Mouse (Mus musculus) layer of hippocampus, adult 2 months (tissue): ENCODE data around the gene Mgp. TPM values are rescaled to one million over a fixed set of nuclear protein-coding genes. Genes with fewer than 3 reads are reported as not detected.

Experiments
- DNase-seq, 2 experiments: peaks; one replicate each; pipeline ENCODE4 v3.0.0; 2022; ENCODE audit warnings: low spot score in 2 of 2
- H3K27ac ChIP-seq: fragments of 200-600 bp; 2 replicates; pipeline ENCODE4 v1.8.1; 2022
- H3K4me3 ChIP-seq: fragments of 200-600 bp; 2 replicates; pipeline ENCODE4 v1.8.1; 2022; ENCODE audit warnings: mild to moderate bottlenecking
- CTCF ChIP-seq: fragments of 200-600 bp; conservative IDR thresholded peaks from 2 replicates; pipeline ENCODE4 v1.8.1; 2022; ENCODE audit warnings: antibody characterized with exemption, mild to moderate bottlenecking, moderate library complexity
- total RNA-seq, 2 experiments: library from RNA; stranded (reverse); gene quantifications; 2 replicates each; pipeline ENCODE4 v1.2.3; 2021

Mgp gene
- total RNA-seq, 2 experiments from 2014 or later, result 23.1 to 29.1 TPM

DNA sequence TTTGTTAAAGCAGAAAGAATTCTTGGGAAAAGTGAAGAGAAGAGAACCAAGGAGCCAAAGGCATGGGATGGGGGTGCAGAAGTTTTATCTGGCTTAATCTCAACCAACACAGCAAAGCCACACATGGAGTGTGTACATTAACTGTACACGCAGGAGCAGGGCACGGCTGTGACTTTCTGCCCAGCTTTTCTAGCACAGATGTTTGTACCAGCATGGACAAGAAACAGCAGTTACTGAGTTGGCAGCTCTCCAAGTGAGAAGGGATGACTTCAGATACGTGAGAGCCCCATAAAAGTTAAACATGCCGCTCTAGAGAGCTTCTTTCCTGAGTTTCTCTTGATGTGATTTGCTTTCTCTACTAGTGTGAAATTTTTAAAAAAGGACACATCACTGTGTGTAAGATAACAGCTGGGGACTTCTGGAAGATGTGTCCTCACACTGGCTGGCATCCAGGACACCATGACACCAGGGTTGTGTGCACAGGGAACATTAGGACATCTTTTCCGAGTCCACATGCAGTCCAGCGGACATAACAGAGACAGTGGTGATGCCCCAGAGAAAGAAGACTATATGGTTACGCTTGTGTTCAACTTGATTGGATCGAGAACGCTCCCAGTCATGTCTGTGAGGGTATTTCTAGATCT is 34.7 kb upstream of the Mgp start:
- no peak for DNase-seq
- H3K27ac ChIP-seq, result no peak overlapping the region
- no peak for TF ChIP-seq CTCF
- H3K4me3 ChIP-seq, result no peak overlapping the region

DNA sequence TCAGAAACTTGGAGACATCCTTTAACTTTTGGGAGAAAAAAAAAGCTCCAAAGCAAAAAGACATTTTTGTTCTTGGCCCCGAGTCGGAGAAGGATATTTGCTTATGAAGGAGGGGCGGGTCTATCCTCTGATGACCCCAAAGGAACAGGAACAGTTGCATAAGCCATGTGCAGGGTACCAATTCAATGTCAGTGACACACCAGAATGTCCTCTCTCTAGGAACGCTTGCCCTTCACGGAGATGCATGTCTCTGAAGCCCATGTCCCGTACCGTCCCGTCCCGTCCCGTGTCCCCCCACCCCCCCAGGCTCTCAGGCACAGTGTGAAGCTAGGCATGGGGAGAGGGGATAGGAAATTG is 31.3 kb upstream of the Mgp start:
- Histone ChIP-seq H3K4me3 (no peak overlapping the region), H3K27ac (no peak overlapping the region)
- no peak for DNase-seq
- TF ChIP-seq CTCF, result no peak

DNA sequence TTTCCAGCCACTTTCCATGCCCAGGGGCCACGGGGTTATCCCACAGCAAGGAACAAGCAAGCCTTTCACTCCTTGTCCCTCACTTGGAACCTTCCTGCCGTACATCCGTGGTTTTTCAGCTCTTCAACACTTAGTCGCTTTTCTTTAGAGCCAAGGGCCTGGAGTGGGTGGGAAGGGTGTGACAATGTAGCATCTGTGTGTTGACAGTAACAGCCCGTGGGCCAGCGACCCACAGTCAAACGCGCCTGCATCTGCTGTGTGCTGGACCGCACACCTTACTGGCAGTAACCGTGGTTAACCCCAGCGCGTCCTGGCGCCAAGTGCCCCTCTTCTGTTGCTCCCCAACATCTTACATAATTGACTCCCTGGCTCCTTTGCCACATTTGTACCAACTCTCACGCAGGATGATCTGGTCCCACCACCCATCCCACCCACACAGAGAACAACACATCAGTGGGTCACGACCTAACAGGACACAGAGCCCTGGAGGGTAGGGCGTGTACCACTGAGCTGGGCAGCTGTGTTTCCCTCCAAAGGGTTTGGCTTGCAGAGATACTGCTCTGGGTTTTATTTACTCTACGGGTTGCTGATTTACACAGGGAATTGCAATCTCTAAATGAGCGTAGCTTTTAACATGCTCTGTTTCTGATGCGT is 30.8 kb upstream of the Mgp start:
- no peak for DNase-seq

DNA sequence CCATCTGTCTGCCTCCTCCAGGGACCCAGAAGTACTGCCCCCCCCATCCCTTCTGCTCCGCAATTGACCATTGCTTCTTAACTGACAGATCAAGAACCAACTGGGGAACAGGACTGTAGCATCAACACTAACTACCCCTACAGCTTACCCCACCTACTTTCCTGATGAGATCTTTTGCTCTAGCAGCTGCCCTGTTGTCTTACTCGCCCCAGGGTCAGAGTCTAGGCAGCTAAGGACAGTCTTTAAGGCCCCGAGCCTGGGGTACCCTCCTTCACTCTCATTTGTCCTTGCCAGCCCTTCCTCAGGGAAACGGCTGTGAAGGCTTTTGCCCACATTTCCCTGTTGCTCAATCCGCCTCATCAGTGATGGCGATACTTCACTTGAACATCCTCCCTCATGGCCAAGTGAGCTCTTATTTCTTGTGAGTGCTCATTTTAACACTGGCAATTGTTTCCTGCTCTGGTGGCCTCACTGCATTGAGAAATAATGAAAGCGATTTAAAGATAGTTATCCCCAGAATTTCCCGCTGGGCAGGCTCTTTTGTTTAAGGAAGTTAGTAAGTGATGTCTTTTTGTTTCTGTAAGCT is 28.4 kb upstream of the Mgp start:
- Histone ChIP-seq H3K4me3 (no peak overlapping the region), H3K27ac (no peak overlapping the region)
- no peak for TF ChIP-seq CTCF
- DNase-seq, result no peak

More for the DNA sequence above, 30.8 kb upstream of the Mgp start:
- TF ChIP-seq CTCF, result no peak
- no peak overlapping the region for H3K27ac ChIP-seq
- H3K4me3 ChIP-seq, result no peak overlapping the region

DNA sequence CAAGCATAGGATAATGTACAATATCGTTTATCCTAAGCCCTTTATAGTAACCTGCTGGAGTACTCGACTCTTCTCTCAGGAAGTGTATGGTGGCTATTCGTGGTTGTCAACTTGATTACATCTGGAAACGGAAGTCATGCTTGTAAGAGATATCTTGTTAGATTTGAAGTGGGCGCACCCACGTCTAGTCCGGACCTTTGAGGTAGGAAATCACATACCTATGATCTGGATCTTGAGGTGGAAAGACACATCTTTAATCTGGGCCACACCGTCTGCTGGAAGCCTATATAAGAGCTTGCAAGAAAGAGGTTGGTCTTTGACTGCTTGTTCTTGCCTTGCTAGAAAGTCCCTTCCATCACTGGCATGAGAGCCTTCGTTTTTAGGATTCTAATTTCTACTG is 26.9 kb upstream of the Mgp start:
- no peak for DNase-seq
- Histone ChIP-seq H3K27ac (no peak overlapping the region), H3K4me3 (no peak overlapping the region)
- TF ChIP-seq CTCF, result no peak

DNA sequence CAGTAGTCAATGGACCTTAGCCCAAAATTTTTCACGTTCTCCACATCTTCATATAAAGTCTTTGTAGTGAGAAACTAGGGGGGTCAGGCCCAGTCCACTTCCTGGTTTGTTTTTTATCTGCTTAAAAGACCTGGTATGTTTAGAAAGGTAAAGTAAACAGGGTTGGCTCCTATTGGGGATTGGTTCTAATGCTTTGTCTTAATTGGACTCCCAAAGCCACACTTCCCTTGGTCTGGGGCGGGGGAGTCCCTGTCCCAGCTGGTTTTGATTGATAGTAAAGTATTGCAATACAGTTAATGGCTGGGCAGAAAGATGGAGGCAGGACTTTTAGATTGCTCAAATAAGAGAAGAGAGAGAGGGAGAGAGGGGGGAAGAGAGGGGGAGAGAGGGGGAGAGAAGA is 25.4 kb upstream of the Mgp start:
- no peak overlapping the region for H3K4me3 ChIP-seq
- no peak for TF ChIP-seq CTCF
- no peak overlapping the region for H3K27ac ChIP-seq
- no peak for DNase-seq

DNA sequence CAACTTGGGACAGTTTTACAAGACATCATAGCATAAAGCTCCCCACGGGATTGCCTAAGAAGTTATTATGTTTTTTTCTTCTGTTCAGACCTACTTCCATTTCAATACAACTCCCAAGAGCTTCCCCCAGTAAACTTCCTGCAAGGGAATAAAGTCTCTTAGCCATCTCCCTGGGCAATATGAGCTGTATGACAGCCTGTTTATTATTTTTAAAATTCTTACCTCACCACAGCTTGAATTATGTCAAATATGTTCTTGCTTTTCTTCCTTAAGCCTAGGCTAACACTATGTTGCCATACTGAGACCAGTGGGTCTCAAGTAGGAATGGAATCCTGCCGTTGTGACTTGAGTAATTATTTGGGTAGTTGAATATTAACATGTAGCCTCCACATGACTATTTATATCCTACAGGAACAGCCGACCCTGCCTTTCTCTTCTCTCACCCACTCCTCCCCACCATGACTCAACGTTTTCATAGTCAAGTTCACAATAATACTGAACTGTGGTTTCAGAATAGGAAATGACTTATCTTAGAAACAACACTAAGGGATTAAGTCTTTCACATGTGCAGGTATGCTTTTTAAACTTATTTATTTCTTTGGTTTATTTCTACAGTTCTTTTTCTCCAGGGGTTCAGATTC is 24.9 kb upstream of the Mgp start:
- H3K4me3 ChIP-seq, result no peak overlapping the region
- no peak for DNase-seq
- no peak for TF ChIP-seq CTCF

DNA sequence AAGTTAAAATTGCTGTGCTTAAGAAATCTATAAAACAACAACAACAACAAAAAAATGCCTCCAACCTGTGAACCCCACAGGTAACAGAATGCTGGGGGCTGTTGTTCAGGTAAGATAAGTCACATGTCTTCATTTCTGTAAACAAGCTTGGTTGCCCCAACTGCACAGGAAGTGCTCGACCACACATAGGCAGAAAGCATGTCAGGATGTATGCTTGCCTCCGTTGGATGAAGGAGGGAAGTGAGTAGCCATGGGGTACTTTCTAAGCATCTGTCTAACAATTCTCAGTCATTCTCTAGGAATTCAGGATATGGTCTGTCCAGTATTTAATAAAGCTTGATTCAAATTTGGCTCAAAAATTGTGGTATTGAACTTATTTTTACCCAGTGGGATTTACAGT is 23.3 kb upstream of the Mgp start:
- no peak for DNase-seq
- H3K4me3 ChIP-seq, result no peak overlapping the region
- H3K27ac ChIP-seq, result no peak overlapping the region
- no peak for TF ChIP-seq CTCF

More for the DNA sequence above, 24.9 kb upstream of the Mgp start:
- no peak overlapping the region for H3K27ac ChIP-seq

DNA sequence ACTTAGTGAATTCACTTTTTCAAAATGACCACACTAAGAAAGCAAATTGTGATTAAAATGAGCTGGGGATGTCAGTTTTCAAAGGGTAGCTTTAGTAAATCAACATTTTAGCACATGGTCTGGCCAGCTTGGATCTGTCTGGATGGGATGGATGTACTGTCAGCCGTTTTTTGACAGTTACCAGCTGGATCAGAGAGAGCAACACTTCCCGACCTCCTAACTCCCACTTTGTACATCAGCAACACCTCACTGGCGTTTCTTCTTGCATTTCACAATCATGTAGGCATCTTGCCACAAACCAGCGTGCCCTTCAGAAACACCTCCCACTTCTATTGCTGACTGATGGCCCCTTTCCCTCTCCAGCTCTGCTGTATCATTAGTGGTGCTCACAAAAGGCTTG is 22.6 kb upstream of the Mgp start:
- no peak for TF ChIP-seq CTCF
- no peak overlapping the region for H3K27ac ChIP-seq
- no peak for DNase-seq
- no peak overlapping the region for H3K4me3 ChIP-seq

DNA sequence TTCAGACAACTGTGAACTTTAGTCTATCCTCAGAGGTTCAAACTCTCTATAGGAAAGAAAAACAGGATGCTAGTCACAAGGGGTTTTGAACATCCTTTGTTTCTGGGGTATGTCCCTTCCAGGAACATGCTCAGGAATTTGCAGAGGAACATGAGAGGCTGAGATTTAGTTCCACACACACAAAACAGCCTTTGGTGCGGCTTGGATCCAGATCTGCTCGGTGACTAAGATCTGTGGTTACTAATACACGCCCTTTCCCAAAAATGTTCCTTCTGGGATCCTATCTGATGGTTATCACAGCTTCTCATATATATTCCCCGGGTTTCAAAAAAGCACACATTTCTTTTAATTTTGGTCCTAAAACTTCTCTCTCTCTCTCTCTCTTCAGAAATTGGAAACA is 22.2 kb upstream of the Mgp start:
- no peak overlapping the region for H3K27ac ChIP-seq
- no peak for TF ChIP-seq CTCF
- H3K4me3 ChIP-seq, result no peak overlapping the region
- DNase-seq, result no peak

DNA sequence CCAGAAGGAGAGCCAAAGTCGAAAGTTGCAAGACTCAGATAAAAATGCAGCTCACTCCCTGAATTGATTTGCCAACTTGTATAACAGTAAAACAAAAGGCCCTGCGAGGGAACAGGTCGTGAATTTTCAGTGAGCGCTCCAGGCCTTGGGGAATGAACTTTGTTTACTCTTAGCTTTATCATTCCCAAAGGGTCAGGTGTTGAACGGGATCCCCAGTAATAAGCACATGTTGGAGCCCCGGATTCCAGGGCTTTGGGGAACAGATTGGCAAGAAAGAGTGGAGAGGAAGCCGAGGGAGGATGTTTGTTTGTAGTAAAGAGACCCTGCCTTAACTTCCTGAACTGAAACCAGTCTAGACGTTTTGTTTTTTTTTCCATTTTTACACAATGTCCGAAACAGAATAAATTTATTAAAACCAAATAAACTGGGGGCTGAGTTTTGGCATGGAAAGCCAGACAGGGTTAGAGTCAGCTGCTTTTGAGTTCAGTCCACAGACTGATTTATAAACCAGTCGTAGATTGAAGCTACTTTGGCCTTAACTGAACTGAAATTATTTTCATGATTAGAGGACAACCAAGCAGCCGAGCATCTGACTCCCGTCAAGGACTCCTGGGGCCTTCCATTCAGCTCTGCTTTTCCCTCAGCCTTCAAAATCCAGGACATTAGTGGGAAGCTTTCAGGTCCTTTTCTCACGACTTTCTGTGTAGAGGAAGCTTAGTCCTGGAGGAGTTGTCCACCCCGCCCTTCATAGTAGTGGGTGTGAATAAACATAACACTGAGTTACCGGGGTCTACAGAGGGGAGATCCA is 19.1 kb upstream of the Mgp start:
- 0 out of 2 replicates have a peak overlapping the region, but pooled peaks have one; percentile 3 for H3K27ac ChIP-seq

DNA sequence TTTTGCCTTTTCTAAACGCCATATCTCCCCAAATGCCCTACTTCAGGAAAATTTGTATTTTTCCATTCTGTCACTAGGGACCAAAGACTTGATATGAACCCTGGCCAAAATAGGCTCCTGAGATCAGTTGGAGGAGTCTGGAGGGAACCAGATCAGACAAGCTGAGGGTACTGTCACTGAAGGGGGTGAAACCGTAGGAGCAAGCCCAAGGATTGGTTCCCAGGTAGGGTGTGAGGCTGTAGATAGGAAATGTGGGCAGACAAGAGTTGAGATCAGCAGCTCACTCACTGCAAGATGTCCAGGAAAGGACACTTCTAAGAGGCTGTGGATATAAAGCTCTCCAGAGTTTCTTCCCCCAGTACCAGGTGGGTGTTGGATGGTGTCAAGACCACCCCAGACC is 16.4 kb upstream of the Mgp start:
- Histone ChIP-seq H3K27ac (no peak overlapping the region), H3K4me3 (no peak overlapping the region)
- no peak for TF ChIP-seq CTCF
- DNase-seq, result no peak

More for the DNA sequence above, 19.1 kb upstream of the Mgp start:
- H3K4me3 ChIP-seq, result no peak overlapping the region
- TF ChIP-seq CTCF, result no peak
- DNase-seq, result no peak

DNA sequence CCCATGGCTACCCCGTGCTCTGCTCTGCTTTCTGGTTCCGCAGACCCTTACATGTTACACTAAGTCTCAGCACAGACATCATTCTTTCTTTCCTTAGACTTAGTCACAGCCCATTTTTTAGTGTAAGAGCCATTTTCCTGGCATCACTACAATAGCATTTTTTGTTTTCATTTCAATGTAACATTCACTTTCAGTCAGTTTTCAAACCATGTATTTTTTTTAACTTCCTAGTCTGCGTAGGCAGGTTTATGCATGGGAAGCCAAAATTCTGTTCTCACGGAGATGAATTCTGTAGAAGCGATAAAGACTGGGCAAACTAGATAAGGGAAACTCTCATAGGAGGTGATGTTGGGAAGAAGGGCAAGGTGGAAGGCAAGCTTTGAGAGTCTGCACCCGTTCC is 13.9 kb upstream of the Mgp start:
- peak in 1 of 2 experiments; percentile 49 for DNase-seq
- no peak for TF ChIP-seq CTCF
- no peak overlapping the region for H3K27ac ChIP-seq
- no peak overlapping the region for H3K4me3 ChIP-seq
